Mouse (Mus musculus): Measurements from ENCODE around the gene Sult4a1.

GRCm38 (mm10) chr15:84086364-84086763, 19.2 kb downstream of the Sult4a1 start:
- TF ChIP-seq CTCF (IDR thresholded peaks at IDR 0.05) (no peak), EP300 (IDR thresholded peaks at IDR 0.05) (no peak)

All from lung, postnatal 0 days (tissue).